Mouse (Mus musculus) olfactory bulb, adult 2 months (tissue): Measurements from ENCODE around the gene Hnmt.

Experiments used
- CTCF ChIP-seq: fragments of 200-500 bp; IDR thresholded peaks from 2 replicates; pipeline ENCODE4 v1.5.1; 2012; ENCODE audit warnings: low read depth, mild to moderate bottlenecking, low read length, moderate library complexity; ENCODE audit not compliant: insufficient read depth
- POLR2A ChIP-seq: fragments of 200-500 bp; IDR thresholded peaks from 2 replicates; pipeline ENCODE4 v1.6.1; 2012; ENCODE audit warnings: mild to moderate bottlenecking, low read depth, low read length, moderate library complexity; ENCODE audit not compliant: insufficient read depth

DNA sequence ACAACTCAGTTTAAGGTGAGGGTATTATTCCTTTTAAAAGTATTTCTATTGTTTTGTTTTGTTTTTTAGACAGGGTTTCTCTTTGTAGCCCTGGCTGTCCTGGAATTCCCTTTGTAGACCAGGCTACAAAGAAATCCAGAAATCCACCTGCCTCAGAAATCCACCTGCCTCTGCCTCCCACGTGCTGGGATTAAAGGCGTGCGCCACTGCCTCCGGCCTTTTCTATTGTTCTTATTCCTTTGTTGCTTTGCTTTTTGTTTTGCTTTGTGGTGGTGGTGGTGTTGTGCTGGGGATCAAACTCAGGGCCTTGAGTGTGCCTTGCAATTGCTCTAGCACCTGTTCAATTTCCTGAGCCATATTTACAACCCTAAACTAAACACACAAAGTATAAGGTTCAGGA lies 50.4 kb downstream of the Hnmt start:
- TF ChIP-seq CTCF (no peak), POLR2A (no peak)
